Mouse (Mus musculus): Measurements from ENCODE around the gene Atp11a. TPM values are rescaled to one million over a fixed set of nuclear protein-coding genes. Genes with fewer than 3 reads are reported as not detected.

Atp11a gene
- polyA plus RNA-seq, 1 experiment from 2014 or later = 23.3 TPM

GRCm38 (mm10) chr8:12863061-12863460, 106.2 kb downstream of the Atp11a start:
- no peak for ATAC-seq
- 91% methylated on average over 3 of the region's 3 CpGs for WGBS

DNA sequence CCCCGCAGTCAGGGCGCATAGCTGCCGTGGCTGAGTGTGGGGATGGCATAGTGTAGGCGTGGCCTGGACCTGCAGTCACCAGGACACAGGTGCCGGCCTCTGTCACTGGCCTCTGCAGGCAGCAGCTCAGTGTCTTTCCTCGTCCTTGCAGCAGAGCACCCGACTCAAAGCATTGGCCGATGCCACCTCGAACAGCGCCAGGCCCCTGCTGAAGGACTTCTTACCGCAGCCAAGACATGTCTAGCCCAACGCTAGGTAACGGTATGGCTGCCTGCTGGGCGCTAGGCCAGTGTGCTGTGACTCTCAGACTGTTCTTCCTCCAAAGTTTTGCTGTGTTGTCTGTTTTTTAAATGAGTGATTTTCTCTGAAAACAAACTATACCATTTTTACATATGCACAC, 106.8 kb downstream of the Atp11a start:
- Histone ChIP-seq H3K4me2 (replicated peaks; ENCODE audit: low read depth) (no peak overlapping the region), H3K9ac (ENCODE audit: low read depth, low read length) (no peak overlapping the region), H3K27ac (ENCODE audit: low read depth, low read length) (no peak overlapping the region), H3K36me3 (ENCODE audit: control insufficient read depth, insufficient read depth) (peaks cover 56% of the 10 kb centered on the region), H3K4me3 (ENCODE audit: low read depth, low read length) (no peak overlapping the region), H3K9me3 (ENCODE audit: control insufficient read depth) (no peaks in the 10 kb centered on the region), H3K27me3 (replicated peaks; ENCODE audit: control insufficient read depth, insufficient read depth, low read length) (no peaks in the 10 kb centered on the region), H3K4me1 (replicated peaks; ENCODE audit: control insufficient read depth, insufficient read depth, low read length) (no peaks in the 10 kb centered on the region)
- ATAC-seq = no peak
- TF ChIP-seq CTCF (IDR thresholded peaks at IDR 0.05; ENCODE audit: low read depth) = no peak
- 80% methylated on average over 14 of the region's 14 CpGs for WGBS

More at GRCm38 (mm10) chr8:12863061-12863460, 106.2 kb downstream of the Atp11a start:
- H3K27ac ChIP-seq (ENCODE audit: low read depth, low read length) = no peak overlapping the region
- peaks cover 62% of the 10 kb centered on the region for H3K36me3 ChIP-seq (ENCODE audit: control insufficient read depth, insufficient read depth)
- H3K9ac ChIP-seq (ENCODE audit: low read depth, low read length) = no peak overlapping the region
- no peaks in the 10 kb centered on the region for H3K4me1 ChIP-seq (replicated peaks; ENCODE audit: control insufficient read depth, insufficient read depth, low read length)
- no peaks in the 10 kb centered on the region for H3K27me3 ChIP-seq (replicated peaks; ENCODE audit: control insufficient read depth, insufficient read depth, low read length)
- H3K9me3 ChIP-seq (ENCODE audit: control insufficient read depth) = no peaks in the 10 kb centered on the region
- no peak for TF ChIP-seq CTCF (IDR thresholded peaks at IDR 0.05; ENCODE audit: low read depth)
- H3K4me2 ChIP-seq (replicated peaks; ENCODE audit: low read depth) = no peak overlapping the region
- no peak overlapping the region for H3K4me3 ChIP-seq (ENCODE audit: low read depth, low read length)

DNA sequence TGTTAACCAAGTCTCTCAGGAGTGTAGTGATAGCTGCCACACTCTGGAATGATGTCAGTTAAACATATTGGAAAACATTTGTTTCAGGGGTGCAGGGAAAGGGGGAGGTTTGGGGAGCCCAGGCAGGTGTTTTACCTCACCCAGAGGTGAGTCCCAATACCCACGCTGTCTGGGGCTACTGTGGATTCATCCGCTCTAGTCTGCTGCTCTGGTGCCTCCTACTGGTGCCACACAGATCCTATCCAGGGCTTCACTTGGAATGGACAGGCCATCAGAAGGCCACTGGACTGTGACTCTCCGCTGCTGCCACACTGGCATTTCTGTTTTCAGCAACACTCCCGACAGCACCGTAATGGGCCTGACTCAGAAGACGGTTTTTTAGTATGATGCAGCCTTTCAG, 109.0 kb downstream of the Atp11a start:
- Histone ChIP-seq H3K9ac (ENCODE audit: low read depth, low read length) (no peak overlapping the region), H3K36me3 (ENCODE audit: control insufficient read depth, insufficient read depth) (peaks cover 43% of the 10 kb centered on the region), H3K4me2 (replicated peaks; ENCODE audit: low read depth) (no peak overlapping the region), H3K9me3 (ENCODE audit: control insufficient read depth) (no peaks in the 10 kb centered on the region), H3K27me3 (replicated peaks; ENCODE audit: control insufficient read depth, insufficient read depth, low read length) (no peaks in the 10 kb centered on the region), H3K4me1 (replicated peaks; ENCODE audit: control insufficient read depth, insufficient read depth, low read length) (no peaks in the 10 kb centered on the region), H3K27ac (ENCODE audit: low read depth, low read length) (no peak overlapping the region), H3K4me3 (ENCODE audit: low read depth, low read length) (no peak overlapping the region)
- WGBS = 75% methylated on average over 6 of the region's 6 CpGs
- TF ChIP-seq CTCF (IDR thresholded peaks at IDR 0.05; ENCODE audit: low read depth) = peak; percentile 60
- ATAC-seq = no peak

DNA sequence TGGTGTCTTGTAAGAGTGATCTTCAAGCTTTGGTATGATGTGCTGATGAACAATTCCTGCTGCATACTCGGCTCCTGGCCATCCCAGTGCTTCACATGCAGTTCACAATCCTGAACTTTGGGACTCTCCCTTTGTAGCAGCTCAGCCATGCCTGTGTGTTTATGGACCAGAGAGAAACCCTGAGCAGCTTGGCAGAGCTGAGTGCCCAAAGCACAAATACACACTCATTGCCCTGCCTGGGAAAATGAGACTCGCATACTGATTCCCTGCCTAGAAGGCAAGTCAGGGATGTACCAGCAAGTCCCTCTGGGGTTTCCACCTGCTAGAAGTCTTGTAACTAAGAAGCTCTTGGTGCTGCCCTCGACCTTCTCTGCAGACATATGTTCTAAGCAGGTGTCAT, 112.8 kb downstream of the Atp11a start:
- H3K9ac ChIP-seq (ENCODE audit: low read depth, low read length) = no peak overlapping the region
- WGBS = 76% methylated on average over 3 of the region's 3 CpGs
- peaks cover 10% of the 10 kb centered on the region for H3K36me3 ChIP-seq (ENCODE audit: control insufficient read depth, insufficient read depth)
- 0 out of 2 replicates have a peak, but pooled peaks cover 5% of the 10 kb centered on the region for H3K27me3 ChIP-seq (replicated peaks; ENCODE audit: control insufficient read depth, insufficient read depth, low read length)
- H3K27ac ChIP-seq (ENCODE audit: low read depth, low read length) = no peak overlapping the region
- H3K9me3 ChIP-seq (ENCODE audit: control insufficient read depth) = no peaks in the 10 kb centered on the region
- no peak overlapping the region for H3K4me3 ChIP-seq (ENCODE audit: low read depth, low read length)
- no peak overlapping the region for H3K4me2 ChIP-seq (replicated peaks; ENCODE audit: low read depth)
- H3K4me1 ChIP-seq (replicated peaks; ENCODE audit: control insufficient read depth, insufficient read depth, low read length) = no peaks in the 10 kb centered on the region
- no peak for ATAC-seq
- no peak for TF ChIP-seq CTCF (IDR thresholded peaks at IDR 0.05; ENCODE audit: low read depth)

DNA sequence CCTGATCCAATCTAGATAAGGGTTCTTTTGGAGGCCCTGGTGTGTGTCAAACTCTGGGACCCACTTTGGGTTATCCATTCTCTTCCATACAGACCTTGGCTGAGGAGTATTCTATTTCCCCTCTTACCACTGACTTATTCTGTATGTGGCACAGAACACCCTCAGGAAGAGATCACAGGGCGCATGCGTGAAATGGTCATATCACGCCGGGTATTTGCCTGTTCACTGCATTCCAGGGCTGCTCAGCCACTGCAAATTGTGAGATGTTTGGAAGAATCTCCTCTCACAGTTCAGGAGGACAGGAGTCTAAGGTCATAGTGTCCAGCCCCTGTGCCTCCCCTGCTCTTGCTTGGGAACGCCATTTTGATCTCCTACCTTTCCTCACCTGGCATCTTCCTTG, 113.8 kb downstream of the Atp11a start:
- no peak for TF ChIP-seq CTCF (IDR thresholded peaks at IDR 0.05; ENCODE audit: low read depth)
- ATAC-seq = no peak
- no peaks in the 10 kb centered on the region for H3K9me3 ChIP-seq (ENCODE audit: control insufficient read depth)
- H3K4me3 ChIP-seq (ENCODE audit: low read depth, low read length) = no peak overlapping the region
- H3K9ac ChIP-seq (ENCODE audit: low read depth, low read length) = no peak overlapping the region
- H3K36me3 ChIP-seq (ENCODE audit: control insufficient read depth, insufficient read depth) = no peaks in the 10 kb centered on the region; the same call in 1 of the 2 replicates
- H3K4me1 ChIP-seq (replicated peaks; ENCODE audit: control insufficient read depth, insufficient read depth, low read length) = no peaks in the 10 kb centered on the region
- H3K27me3 ChIP-seq (replicated peaks; ENCODE audit: control insufficient read depth, insufficient read depth, low read length) = 0 out of 2 replicates have a peak, but pooled peaks cover 5% of the 10 kb centered on the region
- WGBS = 93% methylated on average over 5 of the region's 5 CpGs
- H3K27ac ChIP-seq (ENCODE audit: low read depth, low read length) = no peak overlapping the region
- H3K4me2 ChIP-seq (replicated peaks; ENCODE audit: low read depth) = no peak overlapping the region

DNA sequence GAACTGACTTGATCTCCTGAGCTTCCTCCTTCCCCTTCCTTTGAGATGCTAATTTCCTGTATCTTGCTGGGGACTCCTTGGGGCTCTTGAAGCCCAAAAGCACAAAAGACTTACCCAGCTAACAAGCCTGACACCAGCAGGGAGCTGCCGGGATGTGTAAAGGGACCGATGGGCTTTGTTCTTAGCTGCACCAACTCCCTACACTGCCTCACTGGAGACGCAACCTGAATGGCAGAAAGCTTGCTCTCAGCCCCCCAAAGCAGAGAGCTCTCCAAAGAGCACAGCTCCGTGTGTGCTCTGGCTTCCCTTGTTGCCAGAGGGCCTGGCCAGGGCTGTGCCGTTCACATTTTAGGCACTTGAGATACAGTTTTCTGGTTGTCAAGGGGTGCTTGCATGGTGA, 114.6 kb downstream of the Atp11a start:
- no peaks in the 10 kb centered on the region for H3K9me3 ChIP-seq (ENCODE audit: control insufficient read depth)
- 21% methylated on average over 5 of the region's 5 CpGs for WGBS
- TF ChIP-seq CTCF (IDR thresholded peaks at IDR 0.05; ENCODE audit: low read depth) = no peak
- H3K27ac ChIP-seq (ENCODE audit: low read depth, low read length) = no peak overlapping the region
- no peak overlapping the region for H3K4me3 ChIP-seq (ENCODE audit: low read depth, low read length)
- H3K27me3 ChIP-seq (replicated peaks; ENCODE audit: control insufficient read depth, insufficient read depth, low read length) = 0 out of 2 replicates have a peak, but pooled peaks cover 5% of the 10 kb centered on the region
- H3K4me2 ChIP-seq (replicated peaks; ENCODE audit: low read depth) = no peak overlapping the region
- H3K9ac ChIP-seq (ENCODE audit: low read depth, low read length) = no peak overlapping the region
- ATAC-seq = no peak
- H3K36me3 ChIP-seq (ENCODE audit: control insufficient read depth, insufficient read depth) = no peaks in the 10 kb centered on the region; the same call in 1 of the 2 replicates
- H3K4me1 ChIP-seq (replicated peaks; ENCODE audit: control insufficient read depth, insufficient read depth, low read length) = no peaks in the 10 kb centered on the region

DNA sequence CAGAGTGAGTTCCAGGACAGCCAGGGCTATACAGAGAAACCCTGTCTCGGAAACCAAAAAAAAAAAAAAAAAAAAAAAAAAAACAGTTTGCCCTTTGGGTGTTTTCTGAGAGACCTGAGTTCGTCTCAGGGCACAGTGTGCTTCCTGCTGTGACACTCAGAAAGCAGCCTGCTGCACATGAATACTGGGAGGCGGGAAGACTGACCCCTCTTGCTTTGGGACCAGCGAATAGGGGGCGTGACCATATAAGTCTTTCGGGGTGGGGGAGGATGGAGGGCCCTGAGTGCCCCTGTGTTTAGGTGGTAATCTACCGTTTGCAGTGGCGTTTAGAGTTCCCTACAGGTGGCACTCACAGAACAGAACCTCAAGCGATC, 116.2 kb downstream of the Atp11a start:
- Histone ChIP-seq H3K27me3 (replicated peaks; ENCODE audit: control insufficient read depth, insufficient read depth, low read length) (0 out of 2 replicates have a peak, but pooled peaks cover 5% of the 10 kb centered on the region), H3K4me2 (replicated peaks; ENCODE audit: low read depth) (peak overlapping the region; percentile 78), H3K27ac (ENCODE audit: low read depth, low read length) (no peak overlapping the region), H3K36me3 (ENCODE audit: control insufficient read depth, insufficient read depth) (no peaks in the 10 kb centered on the region), H3K9me3 (ENCODE audit: control insufficient read depth) (no peaks in the 10 kb centered on the region), H3K9ac (ENCODE audit: low read depth, low read length) (no peak overlapping the region), H3K4me3 (ENCODE audit: low read depth, low read length) (peak overlapping the region; percentile 46; the same call in 1 of the 2 replicates), H3K4me1 (replicated peaks; ENCODE audit: control insufficient read depth, insufficient read depth, low read length) (no peaks in the 10 kb centered on the region)
- ATAC-seq = no peak
- 14% methylated on average over 8 of the region's 9 CpGs for WGBS
- no peak for TF ChIP-seq CTCF (IDR thresholded peaks at IDR 0.05; ENCODE audit: low read depth)

Data from intestine, postnatal 0 days (tissue).